Mouse (Mus musculus) kidney, embryonic 15.5 days (tissue): ENCODE results near the gene Zfand3. TPM values are rescaled to one million over a fixed set of nuclear protein-coding genes. Genes with fewer than 3 reads are reported as not detected.

ENCODE experiments used
- ATAC-seq: fragments of 200-750 bp; cut with Nextera tagmentation; replicated peaks from 2 replicates; pipeline ENCODE4 v1.8.0; 2017; ENCODE audit warnings: moderate TSS enrichment; ENCODE audit not compliant: low FRiP score
- H3K27ac ChIP-seq: fragments of 300-500 bp; sonication (generic); 2 replicates; pipeline ENCODE4 v1.5.1; 2015; ENCODE audit warnings: mild to moderate bottlenecking, inconsistent platforms
- H3K27me3 ChIP-seq: fragments of 300-500 bp; sonication (generic); 2 replicates; pipeline ENCODE4 v1.6.1; 2015; ENCODE audit warnings: inconsistent platforms
- H3K36me3 ChIP-seq: fragments of 300-500 bp; sonication (generic); 2 replicates; pipeline ENCODE4 v1.6.1; 2015; ENCODE audit warnings: inconsistent platforms
- H3K4me1 ChIP-seq: fragments of 300-500 bp; sonication (generic); 2 replicates; pipeline ENCODE4 v1.6.1; 2015; ENCODE audit warnings: inconsistent platforms
- H3K4me2 ChIP-seq: fragments of 300-500 bp; sonication (generic); 2 replicates; pipeline ENCODE4 v1.6.1; 2015; ENCODE audit warnings: moderate library complexity, mild to moderate bottlenecking, inconsistent platforms
- H3K4me3 ChIP-seq: fragments of 300-500 bp; sonication (generic); replicated peaks from 2 replicates; pipeline ENCODE4 v1.5.1; 2015; ENCODE audit warnings: mild to moderate bottlenecking, inconsistent platforms
- H3K9ac ChIP-seq: fragments of 300-500 bp; sonication (generic); 2 replicates; pipeline ENCODE4 v1.6.1; 2015; ENCODE audit warnings: mild to moderate bottlenecking, inconsistent platforms
- H3K9me3 ChIP-seq: fragments of 300-500 bp; sonication (generic); replicated peaks from 2 replicates; pipeline ENCODE4 v1.6.1; 2016; ENCODE audit warnings: inconsistent platforms
- WGBS: fragments of 180-500 bp; shearing (Covaris S2); methylation state at CpG from one replicate; pipeline ENCODE4 v1.1.7; 2015; ENCODE audit warnings: mixed read lengths; 5-methylcytosine and 5-hydroxymethylcytosine counted together
- polyA plus RNA-seq: library from polyadenylated mRNA; unstranded; fragments of >200 nt; fragmentation: Nextera tagmentation; extraction: Ambion mirVana; gene quantifications from 2 replicates; pipeline ENCODE4 v1.2.1, GENCODE M21; 2015

Zfand3 gene
- 53.0 and 58.4 TPM in 2 replicates for polyA plus RNA-seq

DNA sequence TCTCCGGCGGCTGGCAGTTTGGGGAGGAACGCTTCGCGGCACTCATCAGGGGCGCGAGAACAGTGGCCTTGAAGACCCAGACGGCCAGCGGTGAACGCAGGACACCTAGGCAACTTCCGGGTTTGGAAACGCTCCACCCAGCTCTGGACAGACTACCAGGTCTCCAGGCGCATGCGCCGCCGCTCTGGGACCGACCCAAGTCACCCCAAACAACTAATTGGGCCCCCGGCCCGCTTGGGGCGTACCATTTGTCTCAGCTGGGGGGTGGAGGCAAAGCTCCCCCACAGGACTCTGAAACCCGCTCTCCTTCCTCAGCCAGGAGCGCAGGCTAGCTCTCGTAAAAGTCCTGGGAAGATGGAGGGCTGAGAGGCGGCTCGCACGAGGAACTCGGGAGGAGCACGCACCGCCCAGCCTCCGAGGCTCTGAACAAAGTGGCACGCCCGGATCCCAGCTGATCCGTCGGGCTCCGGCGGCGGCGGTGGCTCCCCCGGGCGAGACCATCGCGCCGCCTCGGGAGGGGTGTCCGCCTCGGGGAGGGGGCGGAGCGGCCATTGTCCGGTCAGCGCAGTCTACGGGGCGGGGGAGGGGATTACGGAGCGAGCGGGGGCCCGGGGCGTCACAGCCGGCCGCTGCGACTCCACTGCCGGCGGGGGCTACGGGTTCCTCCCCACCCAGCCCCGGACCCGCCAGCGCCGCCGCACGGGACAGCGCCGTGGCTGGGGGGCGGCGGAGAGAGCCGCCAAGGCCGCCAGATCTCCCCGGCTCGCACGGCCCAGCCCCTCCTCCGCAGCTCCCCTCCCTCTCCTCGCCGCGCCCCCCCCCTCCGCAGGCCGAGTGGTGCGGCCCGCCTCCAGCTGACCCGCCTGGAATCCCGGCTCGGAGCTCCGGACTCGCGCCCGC lies at the start of gene Zfand3:
Gene Zfand3 (plus strand): TSS at position 531 of the 900 bp plus-strand sequence.
- WGBS: under 1% methylated on average over 53 of the region's 93 CpGs
- H3K9me3 ChIP-seq: no peaks in the 10 kb centered on the region
- H3K4me3 ChIP-seq: peak within 1 kb of the TSS; percentile 98
- H3K9ac ChIP-seq: peak within 1 kb of the TSS; percentile 99
- no peaks in the 10 kb centered on the region for H3K27me3 ChIP-seq
- ATAC-seq: peak; percentile 95
- peak within 1 kb of the TSS; percentile 77 for H3K4me2 ChIP-seq
- no peaks in the 10 kb centered on the region for H3K36me3 ChIP-seq
- peak within 1 kb of the TSS; percentile 100 for H3K27ac ChIP-seq
- H3K4me1 ChIP-seq: peaks cover 36% of the 10 kb centered on the region

DNA sequence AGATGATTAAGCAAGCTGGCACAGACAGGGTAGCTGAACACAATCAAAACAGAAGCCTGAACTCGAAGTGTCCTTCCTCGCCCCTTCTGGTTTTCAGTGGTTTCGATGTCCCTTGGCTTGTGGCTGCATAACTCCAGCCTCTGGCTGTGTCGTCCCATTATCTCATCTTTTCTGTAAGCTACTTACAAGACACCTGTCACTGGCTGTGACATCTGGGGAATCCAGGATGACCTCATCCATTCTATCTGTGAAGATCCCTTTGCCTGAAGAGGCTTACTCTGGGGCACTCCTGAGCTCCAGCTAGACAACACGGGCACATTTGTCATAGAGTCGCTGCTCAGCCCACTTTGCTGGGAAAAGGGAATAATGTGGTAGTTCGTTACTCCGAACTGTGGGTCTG lies 48.7 kb upstream of the Zfand3 start:
- WGBS: 71% methylated on average over 8 of the region's 8 CpGs
- ATAC-seq: no peak
- H3K4me3 ChIP-seq: no peak overlapping the region
- H3K4me1 ChIP-seq: peaks cover 7% of the 10 kb centered on the region
- H3K4me2 ChIP-seq: no peak overlapping the region
- H3K9ac ChIP-seq: no peak overlapping the region
- no peaks in the 10 kb centered on the region; the same call in none of the 2 replicates for H3K9me3 ChIP-seq
- no peak overlapping the region for H3K27ac ChIP-seq
- no peaks in the 10 kb centered on the region for H3K36me3 ChIP-seq
- H3K27me3 ChIP-seq: no peaks in the 10 kb centered on the region

DNA sequence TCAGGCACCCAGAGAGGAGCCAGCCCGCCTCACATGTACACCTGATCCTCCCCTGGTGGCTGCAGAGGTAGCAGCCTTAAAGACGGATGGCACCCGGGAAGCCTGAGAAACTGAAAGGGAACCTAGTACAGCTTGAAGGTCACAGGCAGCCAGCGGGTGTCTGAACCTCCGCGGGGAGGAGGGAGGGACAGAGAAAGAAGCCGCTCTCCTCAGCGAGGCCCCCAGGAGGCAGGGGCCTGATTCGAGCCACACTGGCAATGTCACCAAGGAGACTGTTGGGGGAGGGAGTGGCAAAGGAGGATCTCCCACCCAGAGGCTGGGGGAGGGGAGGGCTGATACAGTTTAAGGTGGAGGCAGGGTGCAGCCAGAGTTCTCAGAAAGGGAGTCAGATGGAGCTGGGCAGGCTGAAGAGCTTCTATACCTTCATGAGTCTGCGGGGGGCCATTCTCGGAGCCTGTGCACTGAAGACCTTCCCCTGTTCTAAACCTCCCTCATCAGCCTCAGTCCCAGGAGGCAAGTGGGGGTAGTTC lies 40.7 kb upstream of the Zfand3 start:
- peaks cover 31% of the 10 kb centered on the region for H3K27me3 ChIP-seq
- ATAC-seq: peak; percentile 73
- H3K4me2 ChIP-seq: peak overlapping the region; percentile 56
- peaks cover 27% of the 10 kb centered on the region for H3K4me1 ChIP-seq
- WGBS: 3% methylated on average over 11 of the region's 11 CpGs
- peak overlapping the region; percentile 23 for H3K4me3 ChIP-seq
- H3K27ac ChIP-seq: peak overlapping the region; percentile 27; the same call in 1 of the 2 replicates
- no peaks in the 10 kb centered on the region; the same call in 1 of the 2 replicates for H3K9me3 ChIP-seq
- H3K9ac ChIP-seq: no peak overlapping the region
- H3K36me3 ChIP-seq: no peaks in the 10 kb centered on the region

DNA sequence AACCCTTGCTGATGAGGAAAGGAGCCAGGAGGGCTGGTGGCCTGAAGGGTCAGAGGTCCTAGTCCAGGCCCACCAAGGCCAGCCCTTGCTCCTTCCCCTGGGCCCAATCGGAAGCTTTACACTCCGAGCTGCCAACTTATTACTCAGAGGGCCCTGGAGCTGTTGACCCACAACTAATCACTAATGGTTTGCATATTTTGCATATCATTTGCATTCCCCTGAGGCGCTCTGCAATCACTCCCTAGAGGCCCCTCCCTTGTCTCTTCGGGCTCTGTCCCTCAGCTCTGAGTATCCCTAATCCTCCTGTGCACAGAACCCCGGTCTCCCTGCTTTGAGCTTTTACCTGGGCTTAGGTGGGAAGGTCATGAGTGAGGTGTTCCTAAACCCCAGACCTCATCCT lies 39.0 kb upstream of the Zfand3 start:
- no peak for ATAC-seq
- Histone ChIP-seq H3K36me3 (no peaks in the 10 kb centered on the region), H3K4me3 (no peak overlapping the region), H3K27me3 (peaks cover 35% of the 10 kb centered on the region), H3K27ac (no peak overlapping the region), H3K4me1 (peaks cover 27% of the 10 kb centered on the region), H3K4me2 (no peak overlapping the region), H3K9ac (no peak overlapping the region), H3K9me3 (no peaks in the 10 kb centered on the region)
- WGBS: 24% methylated on average over 5 of the region's 5 CpGs

DNA sequence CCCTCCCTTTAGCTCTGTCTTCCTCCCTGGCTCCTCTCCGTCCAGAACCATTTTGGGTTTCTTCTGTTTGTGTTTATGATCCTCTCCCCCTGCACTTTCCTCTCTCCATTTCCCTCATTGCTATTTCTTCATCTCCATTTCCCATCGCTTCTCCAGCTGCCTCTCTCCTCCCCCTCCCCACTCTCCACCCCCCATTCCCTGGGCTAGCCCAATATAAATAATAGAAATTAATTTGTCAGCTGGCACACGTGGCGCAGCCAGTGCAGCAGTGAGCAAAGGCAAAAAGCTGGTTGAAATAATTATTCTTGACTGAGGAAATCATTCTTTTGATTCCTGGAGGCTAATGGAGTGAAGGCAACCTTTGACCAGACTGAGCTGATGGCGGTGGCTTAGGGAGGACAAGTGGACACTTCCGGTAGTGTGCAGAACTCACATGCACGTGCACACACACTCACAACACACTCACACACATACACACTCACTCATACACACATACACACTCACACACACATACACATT lies 34.4 kb upstream of the Zfand3 start, which contains the start of gene Mdga1:
Gene Mdga1 (minus strand): TSS at position 51 of the 519 bp plus-strand sequence.
- Histone ChIP-seq H3K9me3 (no peaks in the 10 kb centered on the region), H3K9ac (no peak within 1 kb of the TSS), H3K4me1 (peaks cover 22% of the 10 kb centered on the region), H3K27me3 (peaks cover 30% of the 10 kb centered on the region), H3K4me3 (no peak within 1 kb of the TSS), H3K4me2 (no peak within 1 kb of the TSS), H3K36me3 (no peaks in the 10 kb centered on the region), H3K27ac (no peak within 1 kb of the TSS)
- 54% methylated on average over 7 of the region's 7 CpGs for WGBS
- no peak for ATAC-seq

DNA sequence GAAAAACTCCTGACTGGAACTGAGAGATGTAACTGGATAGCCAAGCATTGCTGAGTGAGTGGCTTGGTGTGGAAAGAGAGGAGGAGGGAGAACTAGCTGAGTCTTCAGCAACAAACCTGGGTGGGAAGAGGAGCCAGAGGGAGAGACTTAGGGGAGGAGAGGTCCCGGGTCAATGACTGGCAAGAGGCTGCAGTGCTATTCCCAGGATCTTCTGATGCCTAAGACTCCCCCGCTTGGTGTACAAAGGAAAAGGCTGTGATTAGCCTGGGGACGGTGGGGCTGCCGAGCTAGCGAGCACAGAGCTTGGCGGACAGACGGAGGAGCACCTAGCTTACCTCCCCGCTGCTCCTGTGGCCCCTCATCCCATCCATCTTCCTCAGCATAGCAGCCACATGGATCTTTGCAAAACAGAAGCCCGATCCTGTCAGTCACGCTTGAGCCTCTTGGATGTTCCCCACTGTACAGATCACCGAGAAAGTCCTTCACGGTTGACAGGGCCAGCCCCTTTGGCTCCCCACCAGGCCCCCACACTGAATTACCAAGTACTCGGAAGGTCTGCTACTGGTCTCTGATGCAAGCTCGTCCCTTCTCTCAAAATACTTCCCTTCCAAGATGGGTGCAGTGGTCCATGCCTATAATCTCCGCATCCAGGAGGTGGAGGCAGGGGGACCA lies 32.6 kb upstream of the Zfand3 start:
- H3K4me2 ChIP-seq: peak overlapping the region; percentile 35

DNA sequence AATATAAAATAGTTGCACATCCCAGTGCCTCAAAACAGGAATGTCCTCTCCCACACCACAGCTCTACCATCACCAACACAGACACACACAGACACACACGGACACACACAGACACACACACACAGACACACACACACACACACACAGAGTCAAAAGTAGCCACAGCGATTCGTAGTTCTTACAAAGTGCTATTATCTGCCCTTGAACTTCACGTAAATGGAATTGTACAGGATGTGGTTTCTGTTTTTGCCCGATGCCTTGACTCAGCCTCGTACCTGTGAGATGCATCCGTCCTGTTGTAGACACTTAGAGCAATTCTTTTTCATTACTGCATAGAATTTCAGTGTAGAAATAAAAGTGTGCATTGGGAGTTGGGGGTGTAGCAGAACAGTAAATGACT lies 31.3 kb upstream of the Zfand3 start:
- Histone ChIP-seq H3K4me3 (no peak overlapping the region), H3K27ac (no peak overlapping the region), H3K9ac (no peak overlapping the region), H3K27me3 (0 out of 2 replicates have a peak, but pooled peaks cover 17% of the 10 kb centered on the region), H3K9me3 (no peaks in the 10 kb centered on the region), H3K36me3 (no peaks in the 10 kb centered on the region), H3K4me2 (no peak overlapping the region), H3K4me1 (peaks cover 15% of the 10 kb centered on the region)
- 89% methylated on average over 7 of the region's 7 CpGs for whole genome bisulfite sequencing
- no peak for ATAC-seq

More for the DNA sequence above, 32.6 kb upstream of the Zfand3 start:
- Histone ChIP-seq H3K27ac (peak overlapping the region; percentile 28; the same call in 1 of the 2 replicates), H3K4me3 (no peak overlapping the region), H3K9ac (no peak overlapping the region), H3K36me3 (no peaks in the 10 kb centered on the region), H3K4me1 (peaks cover 15% of the 10 kb centered on the region), H3K9me3 (no peaks in the 10 kb centered on the region), H3K27me3 (0 out of 2 replicates have a peak, but pooled peaks cover 17% of the 10 kb centered on the region)
- WGBS: 26% methylated on average over 15 of the region's 15 CpGs
- ATAC-seq: peak; percentile 83

DNA sequence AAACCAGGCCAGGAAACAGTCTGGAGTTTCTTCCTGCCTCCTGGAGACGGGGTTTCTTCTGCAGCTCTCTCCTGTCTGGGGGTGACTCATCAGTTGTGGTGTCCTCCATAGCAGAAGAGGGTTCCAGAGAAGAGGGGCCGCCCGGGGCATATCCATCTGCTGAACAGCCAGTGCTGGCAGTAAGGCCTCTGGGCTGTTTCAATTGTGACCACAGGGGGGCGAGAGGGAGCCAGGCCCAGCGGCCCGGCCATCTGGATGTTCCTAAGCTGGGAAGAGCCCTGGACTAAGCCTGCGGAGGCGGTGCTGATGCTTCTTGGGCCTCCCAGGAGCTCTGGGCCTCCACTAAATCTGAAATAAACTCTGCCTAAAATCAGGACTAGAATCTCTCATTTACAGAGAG lies 28.8 kb upstream of the Zfand3 start:
- H3K27ac ChIP-seq: no peak overlapping the region
- H3K4me1 ChIP-seq: peaks cover 19% of the 10 kb centered on the region
- H3K27me3 ChIP-seq: 0 out of 2 replicates have a peak, but pooled peaks cover 10% of the 10 kb centered on the region
- no peaks in the 10 kb centered on the region for H3K9me3 ChIP-seq
- no peaks in the 10 kb centered on the region for H3K36me3 ChIP-seq
- ATAC-seq: 0 out of 2 replicates have a peak, but pooled peaks have one; percentile 27
- no peak overlapping the region for H3K9ac ChIP-seq
- WGBS: 5% methylated on average over 8 of the region's 8 CpGs
- H3K4me3 ChIP-seq: no peak overlapping the region
- H3K4me2 ChIP-seq: no peak overlapping the region

DNA sequence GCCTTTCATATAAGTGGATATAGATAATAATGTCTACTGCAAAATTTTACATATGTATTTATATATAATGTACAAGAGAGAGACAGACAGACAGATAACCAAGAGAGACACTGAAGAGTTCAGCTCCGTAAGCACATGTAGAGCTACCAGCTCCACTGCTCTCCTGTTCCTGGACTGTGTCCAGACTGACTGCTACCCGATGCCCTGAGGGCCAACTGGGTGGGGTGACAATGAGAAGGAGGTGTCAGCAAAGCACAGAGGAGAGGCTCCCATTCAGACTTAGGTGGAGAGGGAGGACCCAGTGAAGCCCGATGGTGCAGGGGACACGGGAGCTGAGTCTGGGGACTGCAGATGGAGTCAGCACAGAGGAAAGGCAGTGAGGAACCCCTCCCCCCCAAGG lies 25.5 kb upstream of the Zfand3 start:
- Histone ChIP-seq H3K4me3 (no peak overlapping the region), H3K27ac (no peak overlapping the region), H3K36me3 (no peaks in the 10 kb centered on the region), H3K9ac (no peak overlapping the region), H3K4me2 (no peak overlapping the region), H3K4me1 (0 out of 2 replicates have a peak, but pooled peaks cover 4% of the 10 kb centered on the region), H3K9me3 (no peaks in the 10 kb centered on the region), H3K27me3 (0 out of 2 replicates have a peak, but pooled peaks cover 4% of the 10 kb centered on the region)
- no peak for ATAC-seq
- WGBS: 44% methylated on average over 4 of the region's 4 CpGs

DNA sequence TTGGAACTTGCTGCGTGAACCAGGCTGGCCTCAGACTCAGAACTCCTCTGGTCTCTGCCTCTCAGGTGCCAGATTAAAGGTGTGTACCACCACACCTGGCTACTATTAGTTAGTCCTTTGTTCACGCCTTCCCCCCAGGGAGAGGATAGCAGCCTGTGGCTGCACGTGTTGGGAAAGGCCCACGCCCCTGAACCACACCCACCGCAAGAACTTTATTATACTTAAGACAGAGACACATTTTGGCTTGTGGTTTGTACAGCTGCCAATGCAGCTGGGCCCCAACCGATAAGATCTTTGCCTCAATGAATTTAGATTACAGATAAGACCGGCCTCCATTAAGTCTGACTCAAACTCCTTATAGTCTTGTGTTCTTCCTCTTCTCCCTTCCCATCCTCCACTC lies 24.7 kb upstream of the Zfand3 start:
- Histone ChIP-seq H3K9me3 (no peaks in the 10 kb centered on the region), H3K4me2 (no peak overlapping the region), H3K4me1 (0 out of 2 replicates have a peak, but pooled peaks cover 4% of the 10 kb centered on the region), H3K27ac (no peak overlapping the region), H3K4me3 (no peak overlapping the region), H3K9ac (no peak overlapping the region), H3K27me3 (no peaks in the 10 kb centered on the region), H3K36me3 (no peaks in the 10 kb centered on the region)
- WGBS: 69% methylated on average over 7 of the region's 7 CpGs
- no peak for ATAC-seq

DNA sequence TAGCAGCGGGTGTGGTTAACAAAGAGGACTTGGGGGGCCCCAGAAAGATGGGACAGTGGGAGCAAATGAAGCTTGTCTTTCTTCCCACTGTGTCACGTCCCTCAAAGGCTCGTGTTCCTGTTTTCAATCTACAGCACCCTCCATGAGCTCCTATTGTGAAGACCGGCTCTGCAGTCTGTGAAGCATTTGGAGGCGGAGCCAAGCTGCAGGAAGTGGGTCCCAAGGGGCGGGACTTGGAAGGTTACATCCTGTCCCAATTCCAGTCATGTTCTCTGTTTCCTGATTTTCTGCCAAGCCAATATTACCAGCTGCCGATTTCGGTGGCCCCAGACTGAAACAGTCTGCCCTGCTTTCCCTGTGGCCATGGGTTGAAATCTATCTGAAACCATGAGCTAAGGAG lies 23.0 kb upstream of the Zfand3 start:
- Histone ChIP-seq H3K4me2 (no peak overlapping the region), H3K36me3 (no peaks in the 10 kb centered on the region), H3K27ac (no peak overlapping the region), H3K4me1 (peaks cover 9% of the 10 kb centered on the region; the same call in 1 of the 2 replicates), H3K9ac (no peak overlapping the region), H3K9me3 (no peaks in the 10 kb centered on the region), H3K4me3 (no peak overlapping the region), H3K27me3 (no peaks in the 10 kb centered on the region)
- 79% methylated on average over 8 of the region's 8 CpGs for WGBS
- ATAC-seq: no peak
